Mouse (Mus musculus): Measurements from ENCODE around the gene Reep6. TPM values are rescaled to one million over a fixed set of nuclear protein-coding genes. Genes with fewer than 3 reads are reported as not detected.

Reep6 gene
- 2.0 and 3.0 TPM in 2 replicates for polyA plus RNA-seq (2015; fragmentation: Nextera tagmentation; extraction: Ambion mirVana)

DNA sequence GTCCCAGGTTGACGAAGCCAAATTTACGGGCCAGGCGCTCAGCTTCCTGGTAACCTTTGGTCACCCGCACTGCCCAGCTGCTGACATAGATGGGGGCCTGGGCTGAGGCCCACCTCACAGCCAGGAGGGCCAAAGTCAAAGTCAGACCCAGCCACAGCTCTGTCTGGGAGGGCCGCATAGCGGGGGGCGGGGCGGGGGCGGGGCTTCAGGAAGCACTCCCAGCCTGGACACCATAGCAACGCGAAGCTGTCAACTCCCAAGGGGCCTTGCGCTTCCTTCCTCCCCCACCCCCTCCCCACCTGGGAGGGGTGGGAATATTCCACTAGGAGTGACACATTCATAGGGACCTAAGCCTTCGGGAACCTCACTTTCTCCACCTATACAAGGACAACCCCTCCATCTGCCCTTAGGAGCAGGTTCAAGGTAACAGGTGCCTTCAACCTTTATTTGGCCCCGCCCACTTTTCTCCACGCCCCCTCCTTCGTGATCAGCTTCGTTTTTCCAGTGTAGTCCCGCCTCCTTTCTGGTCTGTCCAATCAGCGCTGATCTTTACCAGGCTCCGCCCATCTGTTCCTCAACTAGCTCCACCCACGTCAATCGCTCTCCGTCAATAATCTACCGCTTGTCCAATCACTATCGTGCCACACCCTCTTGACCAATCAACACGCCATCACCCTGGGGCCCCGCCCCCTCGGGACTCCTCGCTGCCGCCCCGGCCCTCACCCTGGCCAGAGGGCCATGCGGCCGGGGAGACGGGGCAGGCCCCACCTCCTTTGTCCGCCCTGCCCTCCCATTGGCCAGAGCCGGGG, at the start of gene Reep6, which contains the start of gene Pcsk4:
Gene Reep6, plus strand, starts transcription at position 681 of the 809 bp plus-strand sequence.
Gene Pcsk4, minus strand, starts transcription at position 226 of the 809 bp plus-strand sequence.
- H3K4me2 ChIP-seq: peak within 1 kb of the TSS; percentile 67
- peak within 1 kb of the TSS; percentile 44 for H3K4me3 ChIP-seq
- H3K4me1 ChIP-seq: peaks cover 11% of the 10 kb centered on the region
- H3K36me3 ChIP-seq (ENCODE audit: poor library complexity, severe bottlenecking): no peaks in the 10 kb centered on the region
- peak within 1 kb of the TSS; percentile 57 for H3K9ac ChIP-seq
- peak; percentile 92 for ATAC-seq
- 4% methylated on average over 36 of the region's 36 CpGs for WGBS
- peaks cover 21% of the 10 kb centered on the region for H3K27me3 ChIP-seq
- no peak within 1 kb of the TSS for H3K27ac ChIP-seq
- no peaks in the 10 kb centered on the region for H3K9me3 ChIP-seq (replicated peaks)

GRCm38 (mm10) chr10:80281304-80281703, 48.4 kb upstream of the Reep6 start:
- no peaks in the 10 kb centered on the region for H3K4me1 ChIP-seq
- no peaks in the 10 kb centered on the region for H3K27me3 ChIP-seq
- H3K36me3 ChIP-seq (ENCODE audit: poor library complexity, severe bottlenecking): peaks cover 96% of the 10 kb centered on the region
- no peaks in the 10 kb centered on the region for H3K9me3 ChIP-seq (replicated peaks)
- H3K4me2 ChIP-seq: no peak overlapping the region
- no peak for ATAC-seq
- 89% methylated on average over 7 of the region's 7 CpGs for WGBS
- no peak overlapping the region for H3K4me3 ChIP-seq
- H3K9ac ChIP-seq: no peak overlapping the region
- no peak overlapping the region for H3K27ac ChIP-seq

DNA sequence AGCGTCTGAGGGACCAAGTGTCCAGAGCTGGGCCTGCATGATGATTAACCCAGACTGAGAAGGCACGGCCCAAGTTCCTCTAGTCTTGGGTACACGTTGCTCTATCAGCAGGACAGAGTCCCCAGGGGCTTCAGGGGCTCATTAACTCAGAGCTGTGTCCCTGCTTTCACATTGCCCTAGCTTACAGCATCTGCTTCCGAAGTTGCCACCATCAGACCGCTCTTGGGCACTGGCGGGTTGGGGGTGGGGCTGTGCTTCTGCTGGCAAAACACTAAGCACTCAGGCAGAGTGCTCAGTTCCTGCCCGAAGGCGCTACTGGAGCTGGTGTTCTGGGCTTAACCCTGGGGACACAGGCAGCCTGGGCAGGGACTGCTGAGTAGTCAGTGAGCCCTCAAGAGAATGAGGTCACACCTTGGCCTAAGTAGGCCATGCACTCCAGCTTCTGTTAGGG, 47.8 kb upstream of the Reep6 start:
- Histone ChIP-seq H3K27ac (no peak overlapping the region), H3K4me3 (no peak overlapping the region), H3K27me3 (no peaks in the 10 kb centered on the region), H3K36me3 (ENCODE audit: poor library complexity, severe bottlenecking) (peaks cover 98% of the 10 kb centered on the region), H3K4me1 (no peaks in the 10 kb centered on the region), H3K9ac (no peak overlapping the region), H3K9me3 (replicated peaks) (no peaks in the 10 kb centered on the region), H3K4me2 (no peak overlapping the region)
- 85% methylated on average over 8 of the region's 8 CpGs for WGBS
- ATAC-seq: no peak

DNA sequence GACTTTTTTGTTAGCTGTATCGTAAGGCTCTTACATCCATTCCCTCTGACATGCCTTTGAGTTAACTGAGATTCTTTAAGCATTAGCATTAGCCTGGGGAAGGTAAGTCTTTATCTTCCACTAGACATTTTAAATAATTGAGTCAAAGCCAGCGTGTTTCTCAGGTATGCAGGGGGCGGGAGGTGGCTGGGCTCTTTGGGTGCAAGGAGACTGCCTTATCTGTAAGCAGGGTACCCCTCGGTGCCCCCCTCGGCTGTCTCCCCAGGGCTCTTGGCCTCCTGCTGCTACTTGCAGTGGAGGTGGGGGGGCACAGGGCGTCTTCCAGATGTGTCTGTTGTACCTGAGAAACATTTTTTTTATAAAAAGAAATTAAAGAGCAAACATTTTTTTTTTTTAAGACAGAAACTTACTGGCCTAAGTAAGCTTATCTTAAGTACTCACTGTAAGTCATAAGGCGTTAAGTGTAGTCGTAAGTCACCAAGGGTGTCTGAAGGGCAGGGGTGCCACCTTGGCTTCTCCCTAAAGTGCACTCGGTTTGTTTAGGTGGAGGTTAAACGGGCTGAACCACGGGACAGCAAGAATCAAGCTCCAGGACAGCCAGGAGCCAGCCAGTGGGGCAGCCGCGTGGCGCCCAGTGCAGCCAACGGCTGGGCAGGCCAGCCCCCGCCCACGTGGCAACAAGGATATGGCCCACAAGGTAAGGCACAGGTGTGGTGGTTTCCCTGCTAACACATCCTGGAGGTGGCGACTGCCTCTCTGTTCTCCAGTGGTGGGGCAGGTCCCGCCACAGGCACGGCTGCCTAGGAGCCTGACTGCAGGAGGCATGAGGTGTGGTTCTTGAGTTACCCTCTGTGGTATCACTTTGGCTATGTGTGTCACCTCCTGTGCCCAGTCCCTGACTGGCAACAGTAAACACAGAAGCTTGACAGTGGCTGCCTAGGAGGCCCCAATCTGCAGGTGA, 47.0 kb upstream of the Reep6 start:
- Histone ChIP-seq H3K4me2 (no peak overlapping the region), H3K4me1 (no peaks in the 10 kb centered on the region), H3K36me3 (ENCODE audit: poor library complexity, severe bottlenecking) (peaks cover 98% of the 10 kb centered on the region), H3K27me3 (no peaks in the 10 kb centered on the region), H3K9ac (no peak overlapping the region), H3K9me3 (replicated peaks) (no peaks in the 10 kb centered on the region), H3K4me3 (no peak overlapping the region), H3K27ac (no peak overlapping the region)
- ATAC-seq: no peak
- WGBS: 90% methylated on average over 20 of the region's 20 CpGs

DNA sequence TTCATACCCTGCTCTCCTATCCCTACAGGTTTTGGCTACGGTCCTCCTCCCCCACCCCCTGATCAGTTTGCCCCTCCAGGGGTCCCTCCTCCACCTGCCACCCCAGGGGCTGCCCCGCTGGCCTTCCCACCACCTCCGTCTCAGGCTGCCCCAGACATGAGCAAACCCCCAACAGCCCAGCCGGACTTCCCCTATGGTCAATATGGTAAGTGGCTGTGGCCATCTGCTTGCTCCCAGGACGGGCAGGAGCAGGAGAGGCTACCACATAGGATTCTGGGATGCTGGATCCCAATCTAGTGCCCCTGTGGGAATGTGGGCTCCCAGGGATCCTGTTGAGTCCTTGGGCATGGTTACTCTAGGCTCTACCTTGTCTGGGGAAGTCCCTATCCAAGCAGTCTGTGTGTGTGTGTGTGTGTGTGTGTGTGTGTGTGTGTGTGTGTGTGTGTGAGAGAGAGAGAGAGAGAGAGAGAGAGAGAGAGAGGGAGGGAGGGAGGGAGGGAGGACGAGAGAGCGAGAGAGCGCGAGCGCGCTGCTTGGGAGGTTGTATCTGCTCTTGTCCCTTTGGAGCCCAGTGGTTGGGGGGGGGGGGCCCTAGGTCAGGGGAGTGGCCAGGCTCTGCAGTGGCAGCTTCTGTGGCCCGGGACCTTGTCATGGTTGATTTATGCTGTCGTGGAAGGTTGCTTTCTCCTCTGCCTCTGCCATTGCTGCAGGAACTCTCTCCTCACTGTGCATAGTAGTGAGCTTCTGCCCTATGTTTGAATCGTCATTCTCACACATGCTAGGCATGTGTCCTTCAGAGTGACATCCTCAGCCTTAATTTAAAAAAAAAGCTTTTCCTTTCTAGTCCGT, 44.3 kb upstream of the Reep6 start:
- H3K36me3 ChIP-seq (ENCODE audit: poor library complexity, severe bottlenecking): peaks cover 88% of the 10 kb centered on the region
- H3K27me3 ChIP-seq: no peaks in the 10 kb centered on the region
- H3K9ac ChIP-seq: no peak overlapping the region
- H3K27ac ChIP-seq: no peak overlapping the region
- no peak overlapping the region for H3K4me2 ChIP-seq
- no peaks in the 10 kb centered on the region for H3K4me1 ChIP-seq
- H3K4me3 ChIP-seq: no peak overlapping the region
- 86% methylated on average over 14 of the region's 15 CpGs for WGBS
- no peaks in the 10 kb centered on the region for H3K9me3 ChIP-seq (replicated peaks)
- ATAC-seq: no peak

DNA sequence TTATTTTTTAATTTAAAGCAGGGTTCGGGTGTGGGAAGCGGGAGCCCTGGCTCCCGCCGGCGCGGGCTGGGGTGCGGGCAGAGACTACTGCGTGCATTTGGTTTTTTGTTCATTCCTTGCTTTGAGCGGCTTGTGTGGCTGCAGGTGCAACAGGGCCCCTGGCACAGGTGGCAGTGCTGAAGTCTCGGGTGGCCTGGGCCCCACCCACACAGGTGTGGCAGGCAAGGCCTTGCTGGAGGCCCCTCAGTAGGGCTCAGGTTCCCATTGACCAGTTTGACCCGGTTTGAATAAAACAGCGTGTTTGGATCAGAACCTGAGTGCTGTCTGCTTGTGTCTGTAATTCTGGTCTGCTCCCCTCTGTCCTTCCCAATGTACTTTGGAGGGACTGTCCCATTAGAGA, 41.7 kb upstream of the Reep6 start:
- H3K27ac ChIP-seq: peak overlapping the region; percentile 25; the same call in 1 of the 2 replicates
- H3K4me2 ChIP-seq: no peak overlapping the region
- H3K27me3 ChIP-seq: no peaks in the 10 kb centered on the region
- peaks cover 7% of the 10 kb centered on the region for H3K4me1 ChIP-seq
- no peaks in the 10 kb centered on the region for H3K9me3 ChIP-seq (replicated peaks)
- H3K9ac ChIP-seq: no peak overlapping the region
- H3K4me3 ChIP-seq: no peak overlapping the region
- ATAC-seq: no peak
- WGBS: 92% methylated on average over 12 of the region's 12 CpGs
- peaks cover 62% of the 10 kb centered on the region for H3K36me3 ChIP-seq (ENCODE audit: poor library complexity, severe bottlenecking)

- H3K9me3 ChIP-seq (replicated peaks): no peaks in the 10 kb centered on the region
- peak overlapping the region; percentile 25; the same call in 1 of the 2 replicates for H3K27ac ChIP-seq
- H3K36me3 ChIP-seq (ENCODE audit: poor library complexity, severe bottlenecking): peaks cover 61% of the 10 kb centered on the region
- H3K27me3 ChIP-seq: no peaks in the 10 kb centered on the region
- no peak overlapping the region for H3K4me3 ChIP-seq
- no peak for ATAC-seq
- WGBS: 70% methylated on average over 8 of the region's 8 CpGs
- H3K4me2 ChIP-seq: no peak overlapping the region
- no peak overlapping the region for H3K9ac ChIP-seq
- peaks cover 13% of the 10 kb centered on the region for H3K4me1 ChIP-seq
Measured at GRCm38 (mm10) chr10:80288657-80289056, 41.1 kb upstream of the Reep6 start.

DNA sequence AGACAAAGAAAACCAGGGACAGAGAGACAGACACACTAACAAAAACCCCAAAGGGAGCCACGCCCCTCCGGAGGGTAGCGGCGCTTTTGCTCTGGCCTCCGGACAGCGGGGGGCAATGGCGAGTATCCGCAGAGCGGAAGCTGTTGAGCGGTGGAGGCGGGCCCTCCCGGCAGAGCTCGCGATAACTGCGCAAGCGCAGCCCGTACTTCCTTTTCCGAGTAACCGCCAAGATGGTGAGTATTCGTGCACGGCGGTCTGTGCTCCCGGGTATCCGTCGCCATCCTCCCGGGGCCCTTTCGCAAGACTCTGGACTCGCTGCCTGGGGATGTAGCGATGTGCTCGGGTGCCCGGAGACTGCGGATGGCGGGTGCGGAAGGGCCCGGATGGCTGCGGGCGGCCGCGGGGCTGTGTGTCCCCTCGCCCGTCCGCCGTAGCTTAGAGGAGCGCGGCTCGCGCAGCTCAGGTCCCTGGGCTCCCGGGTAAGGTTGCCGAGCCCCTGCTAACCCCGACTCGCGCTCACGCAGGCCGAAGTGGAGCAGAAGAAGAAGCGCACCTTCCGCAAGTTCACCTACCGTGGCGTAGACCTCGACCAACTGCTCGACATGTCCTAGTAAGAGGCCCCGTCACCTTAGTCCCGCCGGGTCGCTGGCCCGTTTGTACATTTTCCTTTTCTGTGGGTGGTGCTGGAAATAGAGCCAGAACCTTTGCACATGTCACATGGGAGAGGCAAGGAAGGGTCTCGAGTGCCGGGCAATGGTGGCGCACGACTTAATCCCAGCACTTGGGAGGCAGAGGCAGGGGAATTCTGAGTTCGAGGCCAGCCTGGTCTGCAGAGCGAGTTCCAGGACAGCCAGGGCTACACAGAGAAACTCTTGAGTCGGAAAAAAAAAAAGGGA, 37.3 kb upstream of the Reep6 start, which contains the start of gene Rps15:
Gene Rps15, plus strand, starts transcription at position 203 of the 896 bp plus-strand sequence.
- ATAC-seq: peak; percentile 81
- H3K4me1 ChIP-seq: peaks cover 51% of the 10 kb centered on the region

DNA sequence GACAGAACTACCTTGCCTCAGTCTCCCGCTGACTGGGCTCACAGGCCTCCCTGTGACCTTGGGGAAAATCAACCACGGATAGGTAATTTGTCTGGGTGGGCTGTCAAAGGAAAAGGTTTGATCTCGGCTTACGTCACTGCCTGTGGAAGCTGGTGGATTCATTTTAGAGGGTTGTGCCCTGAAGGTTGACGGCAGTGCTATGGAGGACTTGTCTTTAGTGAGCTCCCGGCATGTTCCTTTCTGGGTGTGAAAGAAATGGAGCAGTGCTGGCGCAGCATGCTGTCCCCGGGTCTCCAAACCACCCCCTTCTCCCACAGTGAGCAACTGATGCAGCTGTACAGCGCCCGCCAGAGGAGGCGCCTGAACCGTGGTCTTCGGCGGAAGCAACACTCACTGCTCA, 36.4 kb upstream of the Reep6 start:
- Histone ChIP-seq H3K27me3 (no peaks in the 10 kb centered on the region), H3K4me1 (peaks cover 60% of the 10 kb centered on the region), H3K9ac (peak overlapping the region; percentile 99), H3K27ac (peak overlapping the region; percentile 93), H3K36me3 (ENCODE audit: poor library complexity, severe bottlenecking) (peaks cover 30% of the 10 kb centered on the region), H3K9me3 (replicated peaks) (no peaks in the 10 kb centered on the region), H3K4me3 (peak overlapping the region; percentile 91), H3K4me2 (peak overlapping the region; percentile 80)
- WGBS: 25% methylated on average over 14 of the region's 14 CpGs
- no peak for ATAC-seq

More for the DNA sequence above, 37.3 kb upstream of the Reep6 start, which contains the start of gene Rps15:
- Histone ChIP-seq H3K4me3 (peak within 1 kb of the TSS; percentile 91), H3K27me3 (no peaks in the 10 kb centered on the region), H3K4me2 (peak within 1 kb of the TSS; percentile 80), H3K27ac (peak within 1 kb of the TSS; percentile 93), H3K9me3 (replicated peaks) (no peaks in the 10 kb centered on the region), H3K9ac (peak within 1 kb of the TSS; percentile 99), H3K36me3 (ENCODE audit: poor library complexity, severe bottlenecking) (peaks cover 38% of the 10 kb centered on the region)
- WGBS: 0% methylated on average over 72 of the region's 72 CpGs

- Histone ChIP-seq H3K4me2 (0 out of 2 replicates have a peak overlapping the region, but pooled peaks have one; percentile 80), H3K27ac (no peak overlapping the region), H3K27me3 (no peaks in the 10 kb centered on the region), H3K9me3 (replicated peaks) (no peaks in the 10 kb centered on the region), H3K4me1 (peaks cover 65% of the 10 kb centered on the region), H3K4me3 (no peak overlapping the region), H3K36me3 (ENCODE audit: poor library complexity, severe bottlenecking) (peaks cover 21% of the 10 kb centered on the region), H3K9ac (peak overlapping the region; percentile 99)
- ATAC-seq: no peak
- WGBS: 79% methylated on average over 4 of the region's 4 CpGs
Measured at GRCm38 (mm10) chr10:80294311-80294710, 35.4 kb upstream of the Reep6 start.
